Mouse (Mus musculus) c-Kit-positive CD71-negative TER-119-negative erythroid progenitor cells, embryonic 14.5 days (primary cell): ENCODE results near the gene Upp2.

ENCODE experiments used
- DNase-seq: peaks from one replicate; pipeline ENCODE4 v3.0.0-alpha.2; 2013; ENCODE audit warnings: low read depth

The Upp2 gene

GRCm38 (mm10) chr2:58567066-58567810 is at the start of gene Upp2, which contains the start of gene Acvr1:
TSS of gene Upp2 (plus strand) at chr2:58567298.
TSS of gene Acvr1 (minus strand) at chr2:58567157.
- DNase-seq, result no peak

GRCm38 (mm10) chr2:58518517-58518916 is 48.6 kb upstream of the Upp2 start:
- no peak for DNase-seq

GRCm38 (mm10) chr2:58520727-58521126 is 46.4 kb upstream of the Upp2 start:
- no peak for DNase-seq

GRCm38 (mm10) chr2:58521621-58522020 is 45.5 kb upstream of the Upp2 start:
- no peak for DNase-seq

- DNase-seq, result no peak
These were observed 44.0 kb upstream of the Upp2 start for GRCm38 (mm10) chr2:58523097-58523496.

GRCm38 (mm10) chr2:58523894-58524293 is 43.2 kb upstream of the Upp2 start:
- no peak for DNase-seq

- DNase-seq, result no peak
These were observed 42.7 kb upstream of the Upp2 start for GRCm38 (mm10) chr2:58524356-58524755.

GRCm38 (mm10) chr2:58527786-58528185 is 39.3 kb upstream of the Upp2 start:
- no peak for DNase-seq

GRCm38 (mm10) chr2:58529384-58529783 is 37.7 kb upstream of the Upp2 start:
- DNase-seq, result no peak

GRCm38 (mm10) chr2:58529860-58530440 is 37.1 kb upstream of the Upp2 start:
- DNase-seq, result no peak

GRCm38 (mm10) chr2:58530521-58530920 is 36.6 kb upstream of the Upp2 start:
- DNase-seq, result no peak

GRCm38 (mm10) chr2:58532260-58532850 is 34.7 kb upstream of the Upp2 start:
- peak; percentile 26 for DNase-seq

GRCm38 (mm10) chr2:58533521-58534001 is 33.5 kb upstream of the Upp2 start:
- no peak for DNase-seq

GRCm38 (mm10) chr2:58534379-58534778 is 32.7 kb upstream of the Upp2 start:
- no peak for DNase-seq

GRCm38 (mm10) chr2:58535233-58535632 is 31.9 kb upstream of the Upp2 start:
- DNase-seq, result no peak

GRCm38 (mm10) chr2:58536796-58537195 is 30.3 kb upstream of the Upp2 start:
- DNase-seq, result no peak

GRCm38 (mm10) chr2:58538196-58538595 is 28.9 kb upstream of the Upp2 start:
- no peak for DNase-seq

GRCm38 (mm10) chr2:58543252-58543651 is 23.8 kb upstream of the Upp2 start:
- DNase-seq, result no peak

- DNase-seq, result no peak
These were observed 22.7 kb upstream of the Upp2 start for GRCm38 (mm10) chr2:58544368-58544767.

- no peak for DNase-seq
These were observed 20.8 kb upstream of the Upp2 start for GRCm38 (mm10) chr2:58546264-58546663.

GRCm38 (mm10) chr2:58548943-58549342 is 18.2 kb upstream of the Upp2 start:
- no peak for DNase-seq

- no peak for DNase-seq
These were observed 17.1 kb upstream of the Upp2 start for GRCm38 (mm10) chr2:58549960-58550359.

- DNase-seq, result no peak
These were observed 16.6 kb upstream of the Upp2 start for GRCm38 (mm10) chr2:58550488-58550887.
